32 mouse cellular contexts compared by ENCODE assay signal in genomic region chr2:164396911-164397310, GRCm38 (mm10). TPM values are rescaled to one million over a fixed set of nuclear protein-coding genes. Genes with fewer than 3 reads are reported as not detected.
DNase-seq lines count a peak whose midpoint lies in the region; ATAC-seq and TF ChIP-seq lines count a peak whose summit lies in the region.
"Had no signal": no experiment of that assay in that cellular context is flagged by ENCODE, and none has a peak within 500 bp of the region (broad histone marks: within the 10 kb centered on the region; RNA-seq: fewer than 3 reads in every experiment).

No protein-coding gene starts in this region.

- DNase-seq in R1 (ENCODE audit: low read depth, low spot score), result peak; percentile 71
- DNase-seq in heart, postnatal 10 days, result no peak
- no peak for DNase-seq in gastrocnemius, postnatal 25 days
- no peak for DNase-seq in liver, postnatal 0 days
- no peak for DNase-seq in ovary, adult 18-20 months (ENCODE audit: low spot score)
- DNase-seq: adrenal gland, adult 8-10 months; adrenal gland, postnatal 14 days; adrenal gland, postnatal 36 days; B cell, adult 2 months; cerebellum, adult 11-12 months; cerebellum, adult 2 months; cerebellum, adult 9-10 months; cerebellum, postnatal 10 days; cerebellum, postnatal 25 days; embryo, embryonic 11 days; forebrain, postnatal 0 days had no signal

- TF ChIP-seq EP300 in liver, postnatal 0 days (IDR thresholded peaks at IDR 0.05; ENCODE audit: low read depth), result no peak

- H3K27ac ChIP-seq in liver, postnatal 0 days (ENCODE audit: low read depth), result no peak overlapping the region
- H3K27ac ChIP-seq: embryonic facial prominence, embryonic 13.5 days; embryonic facial prominence, embryonic 15.5 days; forebrain, embryonic 13.5 days; forebrain, embryonic 15.5 days had no signal

- no peak overlapping the region for H3K9ac ChIP-seq in liver, postnatal 0 days (replicated peaks)
- H3K9ac ChIP-seq: embryonic facial prominence, embryonic 13.5 days; embryonic facial prominence, embryonic 15.5 days; forebrain, embryonic 13.5 days; forebrain, embryonic 15.5 days; forebrain, postnatal 0 days had no signal

- ATAC-seq in common myeloid progenitor, adult 5-6 weeks (replicated peaks; ENCODE audit: low read depth, poor library complexity, severe bottlenecking), result peak; percentile 34; the same call in 1 of the 2 replicates
- 0 out of 2 replicates have a peak, but pooled peaks have one; percentile 15 for ATAC-seq in megakaryocyte, adult 5-6 weeks (ENCODE audit: poor library complexity, severe bottlenecking)
- ATAC-seq in liver, postnatal 0 days, result no peak
- ATAC-seq: activated CD4-positive, CD25-positive, alpha-beta regulatory T cell, adult 4 months; CD4-positive, CD25-positive, alpha-beta regulatory T cell, adult 4 months; forebrain, embryonic 13.5 days; forebrain, embryonic 15.5 days; forebrain, postnatal 0 days; Patski had no signal

- H3K4me3 ChIP-seq in E14TG2a.4 (replicated peaks; ENCODE audit: low read length), result no peak overlapping the region
- H3K4me3 ChIP-seq in liver, postnatal 0 days (ENCODE audit: low read depth, low read length), result no peak overlapping the region
- H3K4me3 ChIP-seq: embryonic facial prominence, embryonic 13.5 days; embryonic facial prominence, embryonic 15.5 days; erythroblast, embryonic 14.5 days; forebrain, embryonic 13.5 days; forebrain, embryonic 15.5 days had no signal

- H3K4me1 ChIP-seq in E14TG2a.4 (replicated peaks; ENCODE audit: low read depth, low read length), result peaks cover 17% of the 10 kb centered on the region
- no peaks in the 10 kb centered on the region for H3K4me1 ChIP-seq in liver, postnatal 0 days (ENCODE audit: insufficient read depth)
- H3K4me1 ChIP-seq: forebrain, embryonic 13.5 days had no signal

- 66% methylated on average over 12 of the region's 12 CpGs for WGBS in liver, postnatal 0 days (ENCODE audit: insufficient replicate concordance)

- peak; percentile 14; the same call in 1 of the 2 replicates for TF ChIP-seq CTCF in E14TG2a.4 (conservative IDR thresholded peaks at IDR 0.05; ENCODE audit: low read length)
- no peak for TF ChIP-seq CTCF in liver, postnatal 0 days (IDR thresholded peaks at IDR 0.05; ENCODE audit: low read depth)

- no peaks in the 10 kb centered on the region for H3K36me3 ChIP-seq in E14TG2a.4 (ENCODE audit: insufficient read depth, low read length)
- no peaks in the 10 kb centered on the region for H3K36me3 ChIP-seq in liver, postnatal 0 days (replicated peaks; ENCODE audit: insufficient read depth, low read length)
- H3K36me3 ChIP-seq: embryonic facial prominence, embryonic 15.5 days; forebrain, embryonic 15.5 days; G1E had no signal

- intact Hi-C loops in heart, postnatal 10 days (cut with DNase I), result no loop called here

- no peak overlapping the region for H3K4me2 ChIP-seq in liver, postnatal 0 days (ENCODE audit: low read depth, low read length)
- H3K4me2 ChIP-seq: embryonic facial prominence, embryonic 13.5 days; embryonic facial prominence, embryonic 15.5 days; forebrain, embryonic 13.5 days; forebrain, embryonic 15.5 days had no signal

- H3K27me3 ChIP-seq in E14TG2a.4 (ENCODE audit: insufficient read depth, low read length), result peaks cover 87% of the 10 kb centered on the region
- peaks cover 33% of the 10 kb centered on the region for H3K27me3 ChIP-seq in liver, postnatal 0 days (ENCODE audit: insufficient read depth, low read length)
- H3K27me3 ChIP-seq: Patski had no signal

- no peaks in the 10 kb centered on the region for H3K9me3 ChIP-seq in E14TG2a.4 (ENCODE audit: low read length)
- no peaks in the 10 kb centered on the region for H3K9me3 ChIP-seq in liver, postnatal 0 days (ENCODE audit: low read length)
- H3K9me3 ChIP-seq: embryonic facial prominence, embryonic 15.5 days; forebrain, embryonic 15.5 days had no signal

RNA-seq across cellular contexts. Expression of gene Rbpjl, which starts 6.0 kb away (rescaled TPM):
- total RNA-seq in common myeloid progenitor, adult 5-6 weeks (2017), result not detected in 2 replicates
- total RNA-seq in megakaryocyte, adult 5-6 weeks (2015), result not detected in 2 replicates
- not detected in 2 replicates for total RNA-seq in megakaryocyte, adult 5-6 weeks (2017)
- not detected for total RNA-seq in heart, postnatal 10 days (2021)
- not detected for total RNA-seq in gastrocnemius, postnatal 25 days (2021)
- not detected in 2 replicates for polyA plus RNA-seq in liver, postnatal 0 days (2015; fragmentation: Nextera tagmentation; extraction: Ambion mirVana)
- total RNA-seq: adrenal gland, adult 18-20 months; adrenal gland, adult 8-10 months; adrenal gland, postnatal 14 days; adrenal gland, postnatal 36 days; forebrain, postnatal 0 days had no signal
- polyA plus RNA-seq: activated CD4-positive, CD25-positive, alpha-beta regulatory T cell, adult 4 months; CD4-positive, CD25-positive, alpha-beta regulatory T cell, adult 4 months; embryonic facial prominence, embryonic 11.5 days; erythroblast, embryonic 14.5 days; forebrain, embryonic 11.5 days; forebrain, embryonic 13.5 days; G1E had no signal

RNA-seq across cellular contexts. Expression of gene Slpi, which starts 8.0 kb away (rescaled TPM):
- total RNA-seq in common myeloid progenitor, adult 5-6 weeks (2017), result 10.1 and 10.4 TPM in 2 replicates
- total RNA-seq in megakaryocyte, adult 5-6 weeks (2015), result 454 and 463 TPM in 2 replicates
- 81.4 and 109 TPM in 2 replicates for total RNA-seq in megakaryocyte, adult 5-6 weeks (2017)
- under 1 TPM; 0.45 to 0.77 TPM for total RNA-seq in heart, postnatal 10 days (2021)
- total RNA-seq in gastrocnemius, postnatal 25 days (2021), result not detected
- 59.4 and 63.6 TPM in 2 replicates for polyA plus RNA-seq in liver, postnatal 0 days (2015; fragmentation: Nextera tagmentation; extraction: Ambion mirVana)
- total RNA-seq: forebrain, postnatal 0 days; G1E had no signal
- polyA plus RNA-seq: erythroblast, embryonic 14.5 days; forebrain, embryonic 13.5 days; forebrain, embryonic 15.5 days; G1E had no signal

RNA-seq across cellular contexts. Expression of gene Matn4, which starts 8.0 kb away (rescaled TPM):
- total RNA-seq in common myeloid progenitor, adult 5-6 weeks (2017), result not detected in 2 replicates
- total RNA-seq in megakaryocyte, adult 5-6 weeks (2015), result not detected in 2 replicates
- total RNA-seq in megakaryocyte, adult 5-6 weeks (2017), result not detected in 2 replicates
- 1 to 10 TPM; 1.2 to 2.3 TPM for total RNA-seq in heart, postnatal 10 days (2021)
- 1 to 10 TPM; 1.0 to 2.3 TPM for total RNA-seq in gastrocnemius, postnatal 25 days (2021)
- polyA plus RNA-seq in liver, postnatal 0 days (2015; fragmentation: Nextera tagmentation; extraction: Ambion mirVana), result 0.18 and 0.25 TPM in 2 replicates
- total RNA-seq: CH12.LX had no signal
- polyA plus RNA-seq: CD4-positive, CD25-positive, alpha-beta regulatory T cell, adult 4 months; erythroblast, embryonic 14.5 days; forebrain, embryonic 11.5 days; G1E had no signal

RNA-seq across cellular contexts. Expression of gene Sdc4, which starts 46.8 kb away (rescaled TPM):
- 0.05 TPM in 1 of 2 replicates, not detected in the other for total RNA-seq in common myeloid progenitor, adult 5-6 weeks (2017)
- total RNA-seq in megakaryocyte, adult 5-6 weeks (2015), result 0.76 and 0.82 TPM in 2 replicates
- 0.49 and 0.88 TPM in 2 replicates for total RNA-seq in megakaryocyte, adult 5-6 weeks (2017)
- 10 to 100 TPM; 24.3 to 39.3 TPM for total RNA-seq in heart, postnatal 10 days (2021)
- 10 to 100 TPM; 28.0 to 62.1 TPM for total RNA-seq in gastrocnemius, postnatal 25 days (2021)
- 194 and 208 TPM in 2 replicates for polyA plus RNA-seq in liver, postnatal 0 days (2015; fragmentation: Nextera tagmentation; extraction: Ambion mirVana)
- polyA plus RNA-seq: G1E had no signal

RNA-seq across cellular contexts. Expression of gene Sys1, which starts 59.9 kb away (rescaled TPM):
- 8.9 and 13.4 TPM in 2 replicates for total RNA-seq in common myeloid progenitor, adult 5-6 weeks (2017)
- 50.9 and 52.3 TPM in 2 replicates for total RNA-seq in megakaryocyte, adult 5-6 weeks (2015)
- 14.9 and 20.2 TPM in 2 replicates for total RNA-seq in megakaryocyte, adult 5-6 weeks (2017)
- 10 to 100 TPM; 21.3 to 25.1 TPM for total RNA-seq in heart, postnatal 10 days (2021)
- total RNA-seq in gastrocnemius, postnatal 25 days (2021), result 10 to 100 TPM; 17.2 to 20.2 TPM
- 43.5 and 46.2 TPM in 2 replicates for polyA plus RNA-seq in liver, postnatal 0 days (2015; fragmentation: Nextera tagmentation; extraction: Ambion mirVana)
